Mouse (Mus musculus) small intestine, adult 2 months (tissue): ENCODE measurements at regions not wholly inside any gene's neighbourhood (a gene's known extent, or its start where the extent isn't known, plus 50 kb on each side); places are given as distances from the start of the nearest gene placed in this dataset.

Experiments used
- H3K27ac ChIP-seq: fragments of 200-500 bp; 2 replicates; pipeline ENCODE4 v1.5.1; 2012; ENCODE audit warnings: low read depth, low read length, control low read depth, inconsistent platforms; ENCODE audit not compliant: insufficient read depth
- H3K27me3 ChIP-seq: fragments of 200-500 bp; 2 replicates; pipeline ENCODE4 v1.6.1; 2012; ENCODE audit warnings: mild to moderate bottlenecking, moderate library complexity, low read length, inconsistent platforms; ENCODE audit not compliant: control insufficient read depth, insufficient read depth
- H3K36me3 ChIP-seq: fragments of 200-500 bp; 2 replicates; pipeline ENCODE4 v1.6.1; 2012; ENCODE audit warnings: mild to moderate bottlenecking, low read length, control low read depth, inconsistent platforms; ENCODE audit not compliant: control insufficient read depth, insufficient read depth
- H3K4me1 ChIP-seq: fragments of 200-500 bp; 2 replicates; pipeline ENCODE4 v1.6.1; 2012; ENCODE audit warnings: low read length, inconsistent platforms, mixed read lengths; ENCODE audit not compliant: control insufficient read depth, insufficient read depth, insufficient read length
- H3K4me3 ChIP-seq: fragments of 200-500 bp; 2 replicates; pipeline ENCODE4 v1.5.1; 2012; ENCODE audit warnings: low read depth, mild to moderate bottlenecking, control low read depth, inconsistent platforms, low read length, moderate library complexity
- CTCF ChIP-seq: fragments of 200-500 bp; IDR thresholded peaks from 2 replicates; pipeline ENCODE4 v1.5.1; 2012; ENCODE audit warnings: low read depth, mild to moderate bottlenecking, control low read depth, inconsistent platforms, low read length, moderate library complexity, mixed read lengths; ENCODE audit not compliant: insufficient replicate concordance, insufficient read length; ENCODE audit errors: extremely low read depth
- POLR2A ChIP-seq: fragments of 200-500 bp; IDR thresholded peaks from 2 replicates; pipeline ENCODE4 v1.6.1; 2012; ENCODE audit warnings: low read depth, mild to moderate bottlenecking, control low read depth, inconsistent platforms, low read length, moderate library complexity
- WGBS: fragments of 180-500 bp; shearing (Covaris S2); methylation state at CpG from one replicate; pipeline ENCODE4 v1.1.7; 2018; 5-methylcytosine and 5-hydroxymethylcytosine counted together

GRCm38 (mm10) chr1:184234320-184234988, 200.4 kb upstream of the 1700056E22Rik start:
- 58% methylated on average over 8 of the region's 8 CpGs for WGBS
- no peaks in the 10 kb centered on the region for H3K27me3 ChIP-seq
- TF ChIP-seq CTCF (no peak), POLR2A (no peak)
- no peak overlapping the region for H3K27ac ChIP-seq
- no peaks in the 10 kb centered on the region for H3K4me1 ChIP-seq
- H3K4me3 ChIP-seq = no peak overlapping the region
- no peaks in the 10 kb centered on the region for H3K36me3 ChIP-seq

- no peak for TF ChIP-seq CTCF
- TF ChIP-seq POLR2A = no peak
- Histone ChIP-seq H3K36me3 (no peaks in the 10 kb centered on the region), H3K27me3 (no peaks in the 10 kb centered on the region), H3K4me3 (no peak overlapping the region), H3K27ac (no peak overlapping the region), H3K4me1 (no peaks in the 10 kb centered on the region)
- WGBS = 70% methylated on average over 5 of the region's 5 CpGs
Observed at GRCm38 (mm10) chr1:184233741-184234255, 199.7 kb upstream of the 1700056E22Rik start.

- 58% methylated on average over 2 of the region's 2 CpGs for WGBS
- H3K4me1 ChIP-seq = no peaks in the 10 kb centered on the region
- no peak overlapping the region for H3K4me3 ChIP-seq
- H3K36me3 ChIP-seq = no peaks in the 10 kb centered on the region
- no peak for TF ChIP-seq CTCF
- TF ChIP-seq POLR2A = no peak
- H3K27me3 ChIP-seq = no peaks in the 10 kb centered on the region
- H3K27ac ChIP-seq = no peak overlapping the region
Observed at GRCm38 (mm10) chr1:184222326-184222725, 188.2 kb upstream of the 1700056E22Rik start.

- TF ChIP-seq CTCF (no peak), POLR2A (no peak)
- H3K27ac ChIP-seq = no peak overlapping the region
Observed at GRCm38 (mm10) chr1:184221792-184222191, 187.7 kb upstream of the 1700056E22Rik start.

GRCm38 (mm10) chr1:184197272-184197671, 163.2 kb upstream of the 1700056E22Rik start:
- no peaks in the 10 kb centered on the region for H3K36me3 ChIP-seq
- no peaks in the 10 kb centered on the region for H3K4me1 ChIP-seq
- TF ChIP-seq POLR2A (no peak), CTCF (no peak)
- no peak overlapping the region for H3K27ac ChIP-seq
- no peaks in the 10 kb centered on the region for H3K27me3 ChIP-seq
- WGBS = 76% methylated on average over 4 of the region's 4 CpGs
- H3K4me3 ChIP-seq = no peak overlapping the region

More at GRCm38 (mm10) chr1:184221792-184222191, 187.7 kb upstream of the 1700056E22Rik start:
- Histone ChIP-seq H3K36me3 (no peaks in the 10 kb centered on the region), H3K4me3 (no peak overlapping the region), H3K27me3 (no peaks in the 10 kb centered on the region), H3K4me1 (no peaks in the 10 kb centered on the region)
- WGBS = 45% methylated on average over 3 of the region's 3 CpGs

GRCm38 (mm10) chr1:184191325-184191724, 157.2 kb upstream of the 1700056E22Rik start:
- H3K4me3 ChIP-seq = no peak overlapping the region
- H3K27me3 ChIP-seq = no peaks in the 10 kb centered on the region
- 79% methylated on average over 3 of the region's 3 CpGs for WGBS
- TF ChIP-seq POLR2A (no peak), CTCF (no peak)
- H3K4me1 ChIP-seq = no peaks in the 10 kb centered on the region
- H3K36me3 ChIP-seq = no peaks in the 10 kb centered on the region
- H3K27ac ChIP-seq = no peak overlapping the region

GRCm38 (mm10) chr1:184187582-184187981, 153.5 kb upstream of the 1700056E22Rik start:
- H3K27me3 ChIP-seq = no peaks in the 10 kb centered on the region
- H3K4me3 ChIP-seq = no peak overlapping the region
- no peak overlapping the region for H3K27ac ChIP-seq
- H3K4me1 ChIP-seq = no peaks in the 10 kb centered on the region
- H3K36me3 ChIP-seq = no peaks in the 10 kb centered on the region
- TF ChIP-seq CTCF (no peak), POLR2A (no peak)
